Mouse (Mus musculus): ENCODE measurements around the gene 4930572O03Rik.
"Not testable (repeated sequence)": the region's sequence is repeated elsewhere in the genome, so short reads cannot be mapped to it uniquely, and the experiment has no call there.

The 4930572O03Rik gene

DNA sequence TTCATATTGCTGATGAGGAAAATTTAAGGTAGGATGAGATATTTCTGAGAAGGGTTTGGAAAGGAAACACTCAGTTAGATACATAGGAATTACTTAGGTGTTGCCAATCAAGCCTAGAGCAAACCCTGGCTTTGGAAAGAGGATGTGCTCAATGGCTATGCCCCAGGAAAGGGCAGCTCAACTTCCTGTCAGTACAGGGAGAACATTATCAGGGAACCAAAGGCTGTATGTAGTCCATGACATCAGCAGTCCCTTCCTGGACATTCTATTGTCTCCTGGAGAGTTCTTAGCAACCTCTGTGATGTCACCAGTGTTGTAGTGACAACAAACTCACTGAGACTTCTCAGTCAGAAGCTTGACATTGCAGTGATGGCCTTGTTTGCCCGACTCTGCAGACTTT lies 38.1 kb downstream of the 4930572O03Rik start, which contains the start of gene Speer4d:
TSS of gene Speer4d (plus strand) at position 301 of the 400 bp plus-strand sequence.
- not testable (repeated sequence) for DNase-seq (ENCODE audit: low spot score)

- DNase-seq (ENCODE audit: low spot score), result not testable (repeated sequence)
These were observed 40.7 kb downstream of the 4930572O03Rik start for GRCm38 (mm10) chr5:15616195-15616594.

DNA sequence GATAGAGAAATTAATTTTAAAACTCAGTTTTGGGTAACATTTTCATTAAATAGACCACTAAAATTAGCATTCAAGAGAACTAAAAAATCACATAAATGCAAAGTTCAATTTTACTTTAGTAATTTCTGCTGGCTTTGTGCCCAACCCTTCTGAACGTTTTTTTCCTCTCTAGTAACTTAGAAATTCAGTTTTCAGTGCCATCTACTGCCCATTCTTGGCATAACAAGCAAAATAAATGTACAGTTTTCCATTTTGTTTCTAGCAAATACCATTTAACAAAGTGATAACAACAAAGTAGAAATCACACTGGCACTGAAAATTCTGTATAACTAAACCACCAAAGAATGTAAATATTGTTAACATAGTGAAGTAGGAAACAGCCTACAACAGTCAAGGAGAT lies 46.2 kb downstream of the 4930572O03Rik start:
- not testable (repeated sequence) for DNase-seq (ENCODE audit: low spot score)

DNA sequence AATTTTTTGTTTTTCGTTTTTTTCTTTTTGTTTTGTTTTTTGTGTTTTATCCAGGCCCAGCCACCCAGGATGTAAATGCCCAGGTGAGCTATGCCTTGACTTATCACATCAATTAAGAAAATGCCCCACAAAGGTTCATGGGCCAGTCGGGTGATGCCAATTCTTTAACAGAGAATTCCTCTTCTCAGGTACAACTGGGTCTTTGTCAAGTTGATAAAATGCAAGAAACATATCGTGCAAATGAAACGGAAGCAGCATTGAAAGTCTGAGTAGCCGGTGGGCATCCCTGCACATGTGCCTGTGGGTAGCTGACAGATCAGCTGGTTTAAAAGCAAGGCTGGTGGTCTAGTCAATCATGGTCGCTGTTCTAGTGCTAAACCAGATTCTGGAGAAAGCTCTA lies 50.2 kb downstream of the 4930572O03Rik start:
- DNase-seq (ENCODE audit: low spot score), result not testable (repeated sequence)

DNA sequence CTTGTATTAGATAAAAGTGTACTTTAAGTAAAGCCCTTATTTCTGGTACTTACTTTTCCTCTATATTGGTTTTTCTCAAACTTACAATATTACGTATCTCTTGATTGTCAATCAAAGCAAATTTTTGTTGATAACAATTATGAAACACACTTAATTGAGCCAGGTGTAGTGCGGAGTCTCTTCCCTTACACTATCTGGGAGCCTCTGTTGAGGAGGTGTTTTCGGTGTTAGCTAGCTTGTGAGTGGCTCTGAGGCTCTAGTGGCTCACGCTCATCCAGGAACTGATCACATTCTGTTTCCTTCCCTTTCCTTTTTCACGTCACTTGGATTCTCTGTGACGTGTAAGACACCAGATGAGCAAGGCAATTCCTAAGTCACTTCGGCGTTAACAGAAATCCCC lies 53.3 kb downstream of the 4930572O03Rik start:
- DNase-seq (ENCODE audit: low spot score), result not testable (repeated sequence)

DNA sequence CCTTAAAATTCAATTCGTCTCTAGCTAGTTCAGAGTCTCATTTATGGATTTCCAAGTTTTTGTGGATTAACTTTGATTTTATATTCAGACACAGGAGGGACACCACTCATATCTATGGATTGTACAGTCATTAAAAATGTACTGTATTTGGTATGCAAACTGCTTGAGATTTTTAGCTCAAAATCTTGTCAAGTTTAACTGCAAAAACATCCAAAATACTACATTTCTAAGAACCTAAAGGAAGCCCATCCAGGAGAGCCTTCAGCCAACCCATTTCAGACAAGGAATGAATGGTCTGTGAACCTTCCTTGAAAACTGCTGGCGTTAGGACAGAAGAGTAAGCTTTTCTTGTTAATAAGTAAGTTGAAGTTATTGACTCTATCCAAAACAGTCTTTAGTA lies 53.9 kb downstream of the 4930572O03Rik start:
- DNase-seq (ENCODE audit: low spot score), result not testable (repeated sequence)

- DNase-seq (ENCODE audit: low spot score), result not testable (repeated sequence)
These were observed 54.4 kb downstream of the 4930572O03Rik start for GRCm38 (mm10) chr5:15602424-15602947.

Data from c-Kit-positive CD71-positive TER-119-positive erythroid progenitor cells, embryonic 14.5 days (primary cell).